ENCODE assay signal across 13 mouse cellular contexts in genomic region chr12:34871028-34871427, GRCm38 (mm10).
"Had no signal": no experiment of that assay in that cellular context is flagged by ENCODE, and none has a peak within 500 bp of the region (broad histone marks: within the 10 kb centered on the region; RNA-seq: fewer than 3 reads in every experiment).

No protein-coding gene starts in this region.

- ATAC-seq: liver, postnatal 0 days; midbrain, embryonic 16.5 days had no signal

- DNase-seq: liver, embryonic 13.5 days; liver, postnatal 0 days; lung, embryonic 14.5 days; lung, postnatal 10 days; lung, postnatal 4 days; retina, postnatal 1 day; right cerebral cortex, postnatal 25 days; right cerebral cortex, postnatal 4 days; spleen, adult 18-20 months; thymus, adult 2 months; thymus, postnatal 25 days; thymus, postnatal 4 days had no signal
